Mouse (Mus musculus): ENCODE results near the gene Abca2. TPM values are rescaled to one million over a fixed set of nuclear protein-coding genes. Genes with fewer than 3 reads are reported as not detected.
A peak's percentile ranks its signal among the peaks of the same experiment; 100 is the strongest.

Abca2 gene
- polyA plus RNA-seq, 1 experiment from 2014 or later = 11.1 TPM

DNA sequence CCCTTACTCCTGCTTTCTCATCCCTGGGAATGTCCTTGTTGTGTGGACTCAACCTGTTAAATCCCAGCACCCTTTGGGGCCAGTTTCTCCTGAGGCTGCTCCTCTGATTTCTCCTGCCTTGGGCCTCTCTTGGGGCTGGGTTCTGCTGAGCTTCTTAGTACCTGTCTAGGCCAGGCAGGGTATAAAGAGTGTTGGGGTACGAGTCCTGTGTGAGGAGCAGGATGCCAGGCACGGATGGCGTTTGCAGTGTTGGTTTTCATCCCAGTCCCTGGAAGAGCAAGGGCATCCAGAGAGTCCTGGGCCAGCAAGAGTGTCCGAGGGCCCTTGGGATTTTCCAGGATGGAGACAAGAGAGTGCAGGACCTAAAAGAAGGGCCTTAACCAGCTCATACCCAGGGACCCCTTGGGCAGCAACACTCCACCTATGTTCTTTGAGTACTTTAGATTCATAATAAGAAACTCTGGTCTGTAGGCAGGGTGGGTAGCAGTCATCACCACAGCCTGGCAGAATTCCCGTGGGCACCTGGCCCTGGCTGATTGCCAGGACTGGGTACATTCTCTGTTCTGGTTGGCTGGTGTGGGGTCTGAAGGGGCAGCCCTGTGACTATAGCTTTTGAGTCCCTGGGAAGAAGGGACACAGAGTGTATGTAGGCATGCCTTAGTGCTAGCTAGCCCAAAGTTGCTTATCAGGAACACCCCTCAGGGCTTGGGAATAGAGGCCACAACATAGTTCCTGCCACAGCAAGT is 1.1 kb downstream of the Abca2 start:
- H3K4me1 ChIP-seq = peaks cover 31% of the 10 kb centered on the region
- H3K27me3 ChIP-seq = peaks cover 28% of the 10 kb centered on the region
- H3K4me3 ChIP-seq (replicated peaks) = peak overlapping the region; percentile 75
- H3K9ac ChIP-seq = no peak overlapping the region
- WGBS = 69% methylated on average over 5 of the region's 5 CpGs
- ATAC-seq (replicated peaks; ENCODE audit: low FRiP score) = no peak
- H3K4me2 ChIP-seq = peak overlapping the region; percentile 93
- H3K9me3 ChIP-seq (replicated peaks) = no peaks in the 10 kb centered on the region
- no peak overlapping the region for H3K27ac ChIP-seq
- H3K36me3 ChIP-seq = peaks cover 7% of the 10 kb centered on the region; the same call in 1 of the 2 replicates

DNA sequence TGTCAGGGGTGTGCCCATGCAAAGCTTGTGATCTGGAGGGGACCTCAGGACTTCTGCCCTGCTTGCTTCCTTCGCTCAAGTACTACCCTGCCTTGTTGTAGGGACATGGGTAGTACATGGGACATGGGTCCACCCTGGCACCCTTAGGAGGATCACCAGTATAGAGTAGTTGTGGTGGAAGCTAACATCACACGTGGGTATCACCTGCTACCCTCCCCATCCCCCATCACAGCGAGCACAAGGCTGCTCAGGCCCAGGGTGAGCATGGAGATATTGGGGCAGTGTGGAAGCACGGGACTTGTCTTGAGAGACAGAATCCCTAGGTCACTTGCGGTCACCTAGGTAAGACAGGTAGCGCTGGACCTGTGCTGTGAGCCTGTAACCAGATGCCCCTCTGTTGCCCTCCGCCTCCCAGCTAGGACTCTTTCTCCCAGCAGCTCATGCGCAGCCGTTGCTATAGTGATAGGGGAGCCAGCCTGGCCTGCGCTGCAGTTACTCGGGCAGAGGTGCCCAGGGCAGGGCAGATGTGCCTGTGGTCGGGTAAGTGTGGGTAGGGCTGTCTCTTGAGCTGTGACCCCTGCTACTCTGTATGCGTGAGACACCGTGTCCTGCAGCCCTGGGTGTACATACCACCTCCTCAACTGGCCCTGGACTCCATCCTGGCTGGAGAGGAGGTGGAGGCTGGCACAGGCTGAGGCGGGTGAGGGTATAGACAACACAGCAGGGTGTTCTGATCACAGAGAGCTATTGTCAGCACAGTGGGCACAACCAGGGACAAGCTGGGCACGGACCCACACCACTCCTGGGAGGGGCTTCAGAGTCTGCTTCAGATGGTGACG is 2.1 kb downstream of the Abca2 start:
- no peaks in the 10 kb centered on the region for H3K9me3 ChIP-seq (replicated peaks)
- peak; percentile 60 for ATAC-seq (replicated peaks; ENCODE audit: low FRiP score)
- H3K36me3 ChIP-seq = peaks cover 16% of the 10 kb centered on the region; the same call in 1 of the 2 replicates
- peak overlapping the region; percentile 10; the same call in 1 of the 2 replicates for H3K9ac ChIP-seq
- 0 out of 2 replicates have a peak overlapping the region, but pooled peaks have one; percentile 27 for H3K27ac ChIP-seq
- 46% methylated on average over 17 of the region's 17 CpGs for WGBS
- H3K4me1 ChIP-seq = peaks cover 31% of the 10 kb centered on the region
- H3K4me3 ChIP-seq (replicated peaks) = peak overlapping the region; percentile 14; the same call in 1 of the 2 replicates
- peaks cover 18% of the 10 kb centered on the region for H3K27me3 ChIP-seq
- H3K4me2 ChIP-seq = peak overlapping the region; percentile 93

GRCm38 (mm10) chr2:25431308-25431855 is 2.9 kb downstream of the Abca2 start:
- ATAC-seq (replicated peaks; ENCODE audit: low FRiP score) = no peak
- no peak overlapping the region for H3K4me3 ChIP-seq (replicated peaks)
- 0 out of 2 replicates have a peak overlapping the region, but pooled peaks have one; percentile 27 for H3K27ac ChIP-seq
- peak overlapping the region; percentile 93 for H3K4me2 ChIP-seq
- peaks cover 21% of the 10 kb centered on the region for H3K36me3 ChIP-seq
- peaks cover 31% of the 10 kb centered on the region for H3K4me1 ChIP-seq
- H3K9ac ChIP-seq = no peak overlapping the region
- H3K9me3 ChIP-seq (replicated peaks) = no peaks in the 10 kb centered on the region
- peaks cover 11% of the 10 kb centered on the region for H3K27me3 ChIP-seq
- 67% methylated on average over 6 of the region's 6 CpGs for WGBS

DNA sequence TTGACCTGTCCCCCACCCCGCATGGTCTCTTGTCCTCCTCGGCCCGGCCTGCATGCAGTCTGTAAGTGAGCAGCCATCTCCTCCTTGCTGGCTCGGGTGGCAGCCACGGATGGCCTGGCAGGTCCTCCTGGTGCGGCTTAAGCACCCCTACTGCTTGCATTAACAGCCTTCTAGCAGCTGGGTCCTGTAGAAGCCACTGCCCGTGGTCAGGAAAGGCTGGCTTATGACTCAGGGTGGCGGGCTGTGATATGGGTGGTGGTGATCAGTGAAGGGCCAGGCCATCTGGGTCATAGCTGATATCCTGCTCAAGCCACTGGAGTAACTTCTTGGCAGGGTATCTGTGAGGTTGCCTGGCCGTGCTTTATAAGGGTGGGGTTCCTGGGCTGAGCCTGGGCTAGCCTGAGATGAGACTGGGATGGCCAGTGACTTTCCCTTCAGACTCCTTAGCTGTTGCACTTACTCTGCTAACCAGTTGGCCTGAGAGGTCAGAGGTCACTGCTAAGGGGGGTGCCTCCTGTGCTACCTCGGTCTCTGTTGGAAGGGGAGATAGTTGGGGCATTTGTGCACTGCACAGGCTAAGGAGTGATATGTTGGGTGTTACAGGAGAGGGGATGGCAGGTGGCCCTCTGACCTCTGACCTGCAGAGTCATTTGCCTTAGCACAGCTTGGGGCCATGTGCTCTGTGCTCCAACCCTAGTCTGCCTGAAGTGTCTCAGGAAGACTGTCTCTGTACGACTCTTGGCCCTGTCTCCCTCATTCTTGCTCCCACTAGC is 4.0 kb downstream of the Abca2 start:
- Histone ChIP-seq H3K27ac (no peak overlapping the region), H3K9me3 (replicated peaks) (no peaks in the 10 kb centered on the region), H3K27me3 (peaks cover 8% of the 10 kb centered on the region), H3K9ac (no peak overlapping the region), H3K4me1 (peaks cover 31% of the 10 kb centered on the region), H3K4me2 (no peak overlapping the region), H3K4me3 (replicated peaks) (no peak overlapping the region), H3K36me3 (peaks cover 32% of the 10 kb centered on the region)
- no peak for ATAC-seq (replicated peaks; ENCODE audit: low FRiP score)
- 80% methylated on average over 11 of the region's 11 CpGs for WGBS

- peaks cover 38% of the 10 kb centered on the region for H3K36me3 ChIP-seq
- H3K4me1 ChIP-seq = peaks cover 31% of the 10 kb centered on the region
- no peak overlapping the region for H3K4me3 ChIP-seq (replicated peaks)
- no peaks in the 10 kb centered on the region for H3K9me3 ChIP-seq (replicated peaks)
- no peak overlapping the region for H3K9ac ChIP-seq
- ATAC-seq (replicated peaks; ENCODE audit: low FRiP score) = no peak
- no peak overlapping the region for H3K4me2 ChIP-seq
- WGBS = 86% methylated on average over 17 of the region's 17 CpGs
- H3K27me3 ChIP-seq = peaks cover 8% of the 10 kb centered on the region
- H3K27ac ChIP-seq = no peak overlapping the region
These were observed 4.6 kb downstream of the Abca2 start for GRCm38 (mm10) chr2:25433101-25433500.

GRCm38 (mm10) chr2:25434292-25434691 is 5.8 kb downstream of the Abca2 start:
- peaks cover 27% of the 10 kb centered on the region for H3K4me1 ChIP-seq
- no peak overlapping the region for H3K27ac ChIP-seq
- ATAC-seq (replicated peaks; ENCODE audit: low FRiP score) = no peak
- WGBS = 87% methylated on average over 8 of the region's 8 CpGs
- H3K4me3 ChIP-seq (replicated peaks) = no peak overlapping the region
- H3K36me3 ChIP-seq = peaks cover 50% of the 10 kb centered on the region
- no peaks in the 10 kb centered on the region for H3K9me3 ChIP-seq (replicated peaks)
- no peak overlapping the region for H3K4me2 ChIP-seq
- H3K9ac ChIP-seq = no peak overlapping the region
- peaks cover 8% of the 10 kb centered on the region for H3K27me3 ChIP-seq

DNA sequence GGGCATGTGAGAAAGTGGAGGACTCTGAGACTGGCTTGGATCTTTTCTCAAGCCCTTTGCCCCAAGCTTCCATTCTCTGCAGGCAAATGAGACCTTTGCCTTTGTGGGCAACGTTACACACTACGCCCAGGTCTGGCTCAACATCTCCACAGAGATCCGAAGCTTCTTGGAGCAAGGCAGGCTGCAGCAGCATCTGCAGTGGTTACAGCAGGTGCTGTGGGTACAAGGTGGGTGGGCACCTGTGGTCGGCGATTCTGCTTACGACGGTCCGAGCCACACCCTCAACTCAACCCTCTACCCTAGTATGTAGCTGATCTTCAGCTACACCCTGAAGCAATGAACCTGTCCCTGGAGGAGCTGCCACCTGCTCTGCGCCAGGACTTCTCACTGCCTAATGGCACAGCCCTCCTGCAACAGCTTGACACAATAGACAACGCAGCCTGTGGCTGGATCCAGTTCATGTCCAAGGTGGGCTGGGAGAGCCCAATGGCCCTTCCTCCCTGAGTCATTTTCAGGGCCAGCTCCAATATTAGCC is 7.8 kb downstream of the Abca2 start:
- Histone ChIP-seq H3K4me3 (replicated peaks) (no peak overlapping the region), H3K36me3 (peaks cover 66% of the 10 kb centered on the region), H3K27ac (no peak overlapping the region), H3K9me3 (replicated peaks) (no peaks in the 10 kb centered on the region), H3K4me1 (peaks cover 6% of the 10 kb centered on the region), H3K9ac (no peak overlapping the region), H3K4me2 (no peak overlapping the region), H3K27me3 (no peaks in the 10 kb centered on the region)
- 94% methylated on average over 10 of the region's 10 CpGs for WGBS
- ATAC-seq (replicated peaks; ENCODE audit: low FRiP score) = no peak

DNA sequence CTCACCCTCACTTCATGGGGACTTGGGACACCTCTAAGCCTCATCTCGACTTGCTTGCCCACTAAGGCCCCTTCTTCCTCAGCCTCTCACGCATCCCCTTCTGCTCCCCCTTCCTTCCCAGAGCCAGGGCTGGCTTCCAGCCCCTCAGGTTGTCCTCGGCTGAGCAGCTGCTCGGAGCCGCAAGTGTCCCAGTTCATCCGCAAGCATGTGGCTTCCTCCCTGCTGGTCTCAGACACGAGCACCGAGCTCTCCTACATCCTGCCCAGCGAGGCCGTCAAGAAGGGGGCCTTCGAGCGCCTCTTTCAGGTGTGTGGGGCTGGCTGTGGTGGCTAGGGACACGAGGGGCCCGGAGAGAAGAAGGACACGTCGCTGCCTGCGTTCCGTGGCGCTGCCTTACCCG is 12.6 kb downstream of the Abca2 start:
- H3K27me3 ChIP-seq = no peaks in the 10 kb centered on the region
- H3K9me3 ChIP-seq (replicated peaks) = no peaks in the 10 kb centered on the region
- H3K36me3 ChIP-seq = peaks cover 92% of the 10 kb centered on the region
- ATAC-seq (replicated peaks; ENCODE audit: low FRiP score) = no peak
- H3K27ac ChIP-seq = no peak overlapping the region
- no peak overlapping the region for H3K4me3 ChIP-seq (replicated peaks)
- no peak overlapping the region for H3K4me2 ChIP-seq
- 87% methylated on average over 20 of the region's 20 CpGs for WGBS
- H3K9ac ChIP-seq = no peak overlapping the region
- no peaks in the 10 kb centered on the region for H3K4me1 ChIP-seq

DNA sequence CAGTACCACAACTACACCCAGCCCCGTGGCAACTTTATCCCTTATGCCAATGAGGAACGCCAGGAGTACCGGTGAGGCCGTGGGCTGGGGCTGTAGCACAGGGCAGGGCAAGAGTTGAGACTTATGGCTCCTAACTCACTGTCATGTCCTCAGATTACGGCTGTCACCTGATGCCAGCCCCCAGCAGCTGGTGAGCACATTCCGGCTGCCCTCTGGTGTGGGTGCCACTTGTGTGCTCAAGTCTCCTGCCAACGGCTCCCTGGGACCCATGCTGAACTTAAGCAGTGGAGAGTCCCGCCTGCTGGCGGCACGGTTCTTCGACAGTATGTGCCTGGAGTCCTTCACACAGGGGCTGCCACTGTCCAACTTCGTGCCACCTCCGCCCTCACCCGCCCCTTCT is 14.2 kb downstream of the Abca2 start:
- Histone ChIP-seq H3K4me1 (no peaks in the 10 kb centered on the region), H3K4me3 (replicated peaks) (no peak overlapping the region), H3K27ac (no peak overlapping the region), H3K36me3 (peaks cover 92% of the 10 kb centered on the region), H3K27me3 (no peaks in the 10 kb centered on the region), H3K4me2 (no peak overlapping the region), H3K9ac (no peak overlapping the region), H3K9me3 (replicated peaks) (no peaks in the 10 kb centered on the region)
- ATAC-seq (replicated peaks; ENCODE audit: low FRiP score) = no peak
- WGBS = 83% methylated on average over 14 of the region's 14 CpGs

DNA sequence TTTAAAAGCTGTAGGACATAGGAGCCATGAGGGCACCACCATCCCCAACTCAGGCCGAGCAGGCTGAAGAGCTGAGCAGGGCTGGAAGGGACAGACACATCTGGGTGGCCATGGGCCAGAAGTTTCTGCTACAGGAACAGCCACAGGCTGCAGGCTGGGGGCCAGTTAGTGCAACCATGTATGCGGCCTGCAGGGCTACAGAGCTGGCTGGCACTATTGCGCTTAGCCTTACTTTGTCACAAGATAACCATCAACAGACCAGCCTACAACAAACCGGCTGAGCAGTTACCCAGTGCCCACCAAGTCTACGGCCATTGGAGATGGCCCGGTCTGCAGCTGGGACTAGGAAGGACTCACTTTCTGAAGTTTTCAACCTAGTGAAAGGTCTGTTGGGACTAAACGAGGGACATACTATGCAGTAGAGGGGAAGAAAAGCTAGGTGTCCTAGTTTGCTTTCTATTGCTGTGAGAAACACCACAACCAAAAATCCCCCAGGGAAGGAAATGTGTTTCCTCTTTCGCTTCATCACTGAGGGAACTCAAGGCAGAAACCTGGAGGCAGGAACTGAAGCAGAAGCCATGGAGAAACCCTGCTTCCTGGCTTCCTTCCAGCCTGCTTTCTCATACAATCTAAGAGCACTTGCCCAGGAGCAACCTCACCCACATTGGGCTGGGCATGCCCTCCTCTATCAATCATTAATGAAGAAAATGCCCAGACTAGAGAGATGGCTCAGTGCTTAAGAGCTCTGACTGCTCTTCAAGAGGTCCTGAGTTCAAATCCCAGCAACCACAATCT is 22.5 kb downstream of the Abca2 start:
- Histone ChIP-seq H3K4me3 (replicated peaks) (no peak overlapping the region), H3K36me3 (peaks cover 21% of the 10 kb centered on the region), H3K9me3 (replicated peaks) (no peaks in the 10 kb centered on the region), H3K4me1 (peaks cover 5% of the 10 kb centered on the region; the same call in 1 of the 2 replicates), H3K4me2 (no peak overlapping the region), H3K9ac (no peak overlapping the region), H3K27me3 (no peaks in the 10 kb centered on the region), H3K27ac (no peak overlapping the region)
- no peak for ATAC-seq (replicated peaks; ENCODE audit: low FRiP score)
- 76% methylated on average over 8 of the region's 8 CpGs for WGBS

DNA sequence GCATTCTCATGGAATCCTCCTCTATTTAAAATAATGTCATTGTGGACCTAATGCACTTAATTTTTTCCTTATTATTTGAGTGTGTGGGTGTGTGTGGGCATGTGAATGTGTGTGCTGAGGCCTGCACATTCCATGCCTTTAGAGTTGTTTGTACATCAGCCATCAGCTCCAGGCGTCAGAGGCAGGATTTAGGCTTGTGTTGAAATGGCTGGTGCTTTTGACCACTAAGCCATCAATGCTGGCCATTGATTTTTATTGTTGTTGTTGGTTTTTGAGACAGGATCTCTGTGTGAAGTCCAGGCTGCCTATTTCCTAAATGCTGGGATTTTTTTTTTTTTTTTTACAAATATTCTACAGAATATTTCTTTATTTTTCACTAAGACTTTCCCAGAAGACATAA is 24.4 kb downstream of the Abca2 start:
- Histone ChIP-seq H3K4me2 (no peak overlapping the region), H3K4me3 (replicated peaks) (no peak overlapping the region), H3K9ac (no peak overlapping the region), H3K36me3 (peaks cover 2% of the 10 kb centered on the region; the same call in 1 of the 2 replicates), H3K9me3 (replicated peaks) (no peaks in the 10 kb centered on the region), H3K27ac (no peak overlapping the region), H3K27me3 (no peaks in the 10 kb centered on the region), H3K4me1 (peaks cover 5% of the 10 kb centered on the region; the same call in 1 of the 2 replicates)
- ATAC-seq (replicated peaks; ENCODE audit: low FRiP score) = no peak
- WGBS = 53% methylated on average over 1 of the region's 1 CpGs
